Mouse (Mus musculus) adrenal gland, postnatal 14 days (tissue): ENCODE results near the gene Gns. TPM values are rescaled to one million over a fixed set of nuclear protein-coding genes. Genes with fewer than 3 reads are reported as not detected.

Experiments
- DNase-seq: peaks from one replicate; pipeline ENCODE4 v3.0.0; 2021; ENCODE audit warnings: mixed read lengths
- total RNA-seq: library from RNA; stranded (reverse); gene quantifications from 2 replicates; pipeline ENCODE4 v1.2.3, GENCODE M21; 2021

The Gns gene
- total RNA-seq, 1 experiment from 2014 or later: 126 TPM

DNA sequence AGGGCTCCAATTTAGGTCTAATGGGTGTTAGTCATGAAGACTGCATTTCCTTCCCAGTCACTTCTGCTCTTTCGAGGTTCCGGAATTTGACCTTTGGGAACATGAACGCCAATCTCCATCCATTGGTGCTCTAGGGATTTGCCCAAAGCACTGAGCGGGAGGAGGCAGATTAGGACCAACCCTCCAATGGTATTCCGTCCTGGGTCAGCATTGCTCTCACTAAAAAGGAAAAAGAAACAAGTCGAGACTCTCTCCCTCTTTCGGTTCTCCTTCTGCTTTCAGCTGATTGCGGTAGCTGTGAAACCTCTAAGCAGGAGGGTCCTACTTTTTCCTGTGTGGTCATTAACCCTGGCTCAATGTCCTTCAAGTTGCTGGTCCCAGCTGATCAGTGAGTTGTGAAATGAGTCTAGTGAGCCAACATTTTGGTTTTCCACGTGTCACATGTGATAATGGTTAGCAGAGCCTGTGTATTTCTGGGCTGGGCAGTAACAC is 937 bp downstream of the Gns start:
- peak; percentile 63 for DNase-seq

DNA sequence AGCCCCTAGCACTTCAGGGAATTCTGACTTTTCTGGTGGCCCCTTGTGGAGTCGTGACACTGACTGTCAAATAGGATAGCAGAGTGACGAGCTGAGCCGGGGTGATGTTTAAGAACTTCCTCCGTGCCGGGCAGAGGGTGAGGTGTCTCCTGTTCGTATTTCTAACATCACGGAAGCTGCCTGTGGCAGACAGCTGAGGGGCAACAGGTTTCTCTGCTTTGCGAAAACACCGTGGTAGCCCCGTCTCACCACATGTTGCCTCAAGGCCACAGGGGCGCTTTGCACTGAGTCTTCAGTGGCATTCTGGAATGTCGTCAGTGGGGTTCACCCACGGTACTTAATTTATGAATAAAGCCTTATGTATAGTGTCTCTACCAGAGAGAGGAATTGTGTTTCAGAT is 2.4 kb downstream of the Gns start:
- DNase-seq: no peak

DNA sequence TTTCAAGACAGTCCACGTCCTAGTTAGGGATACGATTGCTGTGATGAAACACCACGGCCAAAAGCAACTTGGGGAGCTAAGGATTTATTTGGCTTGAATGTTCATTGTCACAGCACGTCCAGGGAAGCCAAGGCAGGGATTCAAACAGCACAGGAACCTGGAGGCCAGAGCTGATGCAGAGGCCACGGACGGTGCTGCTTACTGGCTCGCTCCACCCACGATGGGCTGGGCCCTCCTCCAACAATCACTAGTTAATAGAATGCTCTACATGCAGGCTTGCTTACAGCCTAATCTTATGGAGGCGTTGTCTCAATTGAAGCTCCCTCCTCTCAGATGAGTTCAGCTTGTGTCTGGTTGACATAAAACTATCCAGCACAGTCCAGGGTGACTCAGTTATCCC is 2.9 kb downstream of the Gns start:
- DNase-seq: no peak

DNA sequence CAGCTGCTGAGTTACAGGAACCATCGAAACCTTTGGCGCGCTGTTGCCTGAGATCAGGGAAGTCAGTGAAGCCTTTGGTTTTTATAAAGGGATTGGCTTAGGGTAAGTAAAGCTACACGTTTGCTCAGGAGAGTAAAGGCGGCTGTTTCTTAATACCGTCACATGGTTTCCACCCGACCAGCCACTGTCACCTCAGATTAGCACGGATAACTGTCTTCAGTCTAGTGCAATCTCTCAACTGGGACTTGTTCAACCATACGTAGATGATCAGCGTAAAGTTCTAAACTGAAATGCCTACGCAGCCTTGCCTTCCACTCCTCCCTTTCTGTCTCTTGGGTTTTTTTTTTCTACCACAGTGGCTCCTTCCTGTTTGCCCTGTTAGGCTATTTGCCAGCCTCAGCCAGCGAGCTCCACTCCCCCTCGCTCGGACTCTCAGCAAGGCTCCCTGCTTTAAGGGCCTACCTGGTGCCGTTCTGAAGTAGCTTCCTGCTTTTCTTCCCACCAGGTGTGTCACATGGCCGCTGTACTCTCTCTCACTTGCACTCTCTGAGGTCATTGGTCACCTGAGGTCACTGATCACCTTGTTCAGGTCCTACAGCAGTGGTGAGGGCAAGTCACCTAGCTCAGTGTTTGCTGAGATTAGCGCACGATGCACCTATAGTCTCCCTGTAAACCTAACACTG is 4.0 kb downstream of the Gns start:
- DNase-seq: no peak

DNA sequence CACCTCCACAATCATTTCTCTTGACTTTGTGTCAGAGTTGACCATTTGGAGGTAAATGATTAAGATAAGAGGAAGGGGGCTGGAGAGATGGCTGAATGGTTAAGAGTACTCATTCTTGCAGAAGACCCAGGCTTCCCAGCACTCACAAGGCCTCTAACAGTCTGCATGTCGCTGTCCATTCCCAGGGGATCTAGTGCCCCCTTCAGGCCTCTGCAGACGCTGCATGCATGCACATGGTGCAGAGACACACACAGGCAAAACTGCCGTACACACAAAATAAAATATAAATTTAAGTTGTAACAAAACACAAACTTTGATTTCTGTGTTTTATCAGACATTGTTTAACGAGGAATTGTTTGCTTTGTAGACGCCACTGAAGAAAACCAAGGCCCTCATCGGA is 5.9 kb downstream of the Gns start:
- peak; percentile 45 for DNase-seq

DNA sequence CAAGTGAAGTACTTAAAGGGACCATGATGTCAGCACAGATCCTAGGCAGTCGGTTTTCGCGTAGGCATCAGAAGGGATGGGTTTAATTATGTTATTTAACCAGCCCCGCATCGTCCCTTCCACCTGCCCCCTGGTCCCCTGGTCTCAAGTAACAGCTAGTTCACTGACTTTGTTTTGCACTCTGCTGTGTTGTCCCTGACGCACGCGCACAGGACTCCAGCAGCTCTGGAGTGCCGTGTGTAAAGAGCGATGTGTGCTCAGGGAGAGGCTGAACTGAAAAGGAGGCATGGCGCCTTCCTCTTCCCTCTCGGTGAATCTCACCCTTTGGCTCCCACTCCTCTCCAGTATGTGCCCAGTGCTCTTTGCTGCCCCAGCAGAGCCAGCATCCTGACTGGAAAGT is 9.1 kb downstream of the Gns start:
- DNase-seq: no peak

DNA sequence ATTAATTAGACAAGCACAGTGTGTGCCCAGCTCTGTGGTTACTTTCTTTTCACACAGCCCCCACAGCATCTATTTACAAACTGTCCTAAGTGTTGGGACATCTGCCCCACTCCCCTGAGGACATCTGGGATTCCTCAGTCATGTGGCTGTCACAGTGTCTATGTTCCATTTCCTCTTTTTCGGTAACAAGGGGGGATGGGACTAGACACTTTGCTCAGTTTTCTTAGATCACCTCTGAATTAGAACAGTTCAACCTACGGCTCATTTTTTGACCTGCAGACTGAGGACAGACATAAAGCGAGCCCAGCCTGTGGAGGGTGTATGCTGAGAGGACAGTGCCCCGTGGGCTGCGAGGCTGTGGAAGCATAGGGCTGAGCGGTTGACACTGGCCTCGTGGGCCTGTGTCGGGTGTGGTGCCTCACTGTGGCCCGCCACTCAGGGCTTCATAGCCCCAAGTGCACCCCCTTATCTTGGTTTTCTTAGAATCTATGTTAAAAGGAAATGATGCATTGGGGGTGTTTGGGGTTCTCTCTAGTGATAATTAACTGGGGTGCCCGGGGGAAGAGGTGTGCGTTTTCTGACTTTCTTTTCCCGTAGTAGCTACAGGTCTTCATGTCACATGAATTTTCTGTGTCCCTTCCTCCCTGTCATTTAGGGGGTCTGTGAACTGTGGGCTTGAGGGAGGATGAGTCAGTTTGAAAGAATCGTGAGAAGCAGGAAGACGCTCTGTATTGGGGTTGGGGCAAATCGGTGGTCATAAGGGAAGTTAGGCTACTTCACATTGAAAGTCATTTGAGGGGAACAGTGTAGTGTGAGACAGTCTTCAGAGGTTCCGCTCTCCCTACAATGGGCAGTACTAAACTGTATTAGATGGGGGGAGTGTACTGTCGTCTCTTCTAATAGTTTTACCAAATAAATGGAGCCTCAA is 10.1 kb downstream of the Gns start:
- DNase-seq: no peak

DNA sequence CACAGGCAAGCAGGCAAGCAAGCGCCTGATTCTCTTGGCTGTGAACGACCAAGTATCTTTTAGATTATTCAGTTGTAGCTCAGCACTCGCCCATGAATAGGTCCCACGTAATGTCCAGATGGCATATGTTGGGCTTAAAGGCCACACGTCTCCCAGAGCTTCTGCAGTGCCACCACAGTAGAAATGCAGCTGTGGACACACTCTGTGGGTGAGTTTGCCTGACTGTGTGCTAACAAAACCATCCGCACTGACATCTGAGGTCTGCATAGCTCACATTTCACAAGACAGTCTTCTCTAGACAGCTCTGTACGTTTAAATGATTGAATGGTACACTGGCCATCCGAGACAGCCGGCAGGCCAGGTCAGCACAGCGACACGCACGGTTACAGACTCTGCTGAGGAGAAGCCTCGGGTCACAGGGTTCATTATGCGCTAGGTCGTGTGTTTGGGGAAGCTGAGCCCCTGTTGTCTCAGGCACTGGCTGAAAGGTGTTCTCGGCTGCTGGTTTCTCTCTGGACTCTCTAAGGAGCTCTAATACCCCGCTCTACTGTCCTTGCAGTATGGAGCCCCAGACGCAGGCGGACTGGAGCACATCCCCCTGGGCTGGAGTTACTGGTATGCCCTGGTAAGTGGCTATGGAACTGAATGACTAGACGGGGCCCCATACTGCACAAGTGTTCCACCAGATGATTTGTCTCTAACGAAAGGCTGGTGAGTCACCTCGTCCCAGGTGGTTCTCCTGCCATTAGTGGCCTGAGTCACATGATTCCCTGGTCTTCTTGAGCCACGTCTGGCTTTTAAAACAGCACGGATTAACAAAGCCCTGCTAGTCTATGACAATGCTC is 11.0 kb downstream of the Gns start:
- DNase-seq: no peak

DNA sequence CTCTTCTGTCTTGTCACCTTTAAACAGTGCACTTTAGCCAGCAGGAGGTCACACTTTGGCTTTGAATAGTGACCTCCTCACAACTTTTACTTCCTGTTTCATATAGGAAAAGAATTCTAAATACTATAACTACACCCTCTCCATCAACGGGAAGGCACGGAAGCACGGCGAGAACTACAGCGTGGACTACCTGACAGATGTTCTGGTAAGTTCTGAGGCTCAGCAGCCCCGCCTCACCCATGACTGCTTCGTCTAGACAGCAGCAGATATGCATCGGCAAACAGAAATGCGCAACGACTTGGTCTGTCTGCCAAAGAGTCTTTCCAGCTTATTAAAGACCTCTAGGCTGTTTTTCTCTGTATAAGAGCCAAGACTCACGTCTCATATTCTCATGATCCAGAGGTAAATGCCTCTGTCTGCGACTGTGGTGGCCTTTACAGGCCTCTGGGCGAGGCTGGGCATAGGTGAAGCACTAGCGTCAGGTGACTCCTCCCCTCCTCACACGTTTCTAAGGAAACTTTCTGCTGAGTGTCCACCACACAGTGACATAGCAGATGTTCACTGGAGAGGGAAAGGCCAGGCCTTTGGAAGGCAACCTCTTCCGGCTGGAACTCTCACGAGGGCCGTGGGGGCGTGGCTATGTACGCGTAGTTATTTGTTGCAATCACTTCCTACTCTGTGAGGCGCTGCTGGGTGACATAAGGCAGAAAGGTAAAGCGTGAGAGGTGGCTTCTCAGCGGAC is 11.8 kb downstream of the Gns start:
- DNase-seq: no peak

DNA sequence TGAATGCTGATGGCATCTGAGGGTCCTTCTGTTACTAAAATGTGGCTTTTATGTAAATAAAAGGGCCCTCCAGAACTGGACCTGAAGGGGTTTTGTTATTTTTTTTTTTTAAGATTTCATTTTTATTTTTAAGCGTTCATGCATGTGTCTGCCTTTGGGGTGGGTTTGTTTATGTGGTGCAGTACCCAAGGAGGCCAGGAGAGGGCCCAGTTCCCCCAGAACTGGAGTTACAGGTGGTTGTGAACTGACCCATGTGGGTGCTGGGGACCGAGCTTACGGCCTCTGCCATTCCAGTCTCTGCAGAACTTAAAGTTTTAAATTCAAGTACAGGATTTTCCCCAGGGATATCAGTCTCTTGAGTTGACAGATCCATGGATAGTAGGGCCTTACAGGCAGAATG is 14.5 kb downstream of the Gns start:
- no peak for DNase-seq

DNA sequence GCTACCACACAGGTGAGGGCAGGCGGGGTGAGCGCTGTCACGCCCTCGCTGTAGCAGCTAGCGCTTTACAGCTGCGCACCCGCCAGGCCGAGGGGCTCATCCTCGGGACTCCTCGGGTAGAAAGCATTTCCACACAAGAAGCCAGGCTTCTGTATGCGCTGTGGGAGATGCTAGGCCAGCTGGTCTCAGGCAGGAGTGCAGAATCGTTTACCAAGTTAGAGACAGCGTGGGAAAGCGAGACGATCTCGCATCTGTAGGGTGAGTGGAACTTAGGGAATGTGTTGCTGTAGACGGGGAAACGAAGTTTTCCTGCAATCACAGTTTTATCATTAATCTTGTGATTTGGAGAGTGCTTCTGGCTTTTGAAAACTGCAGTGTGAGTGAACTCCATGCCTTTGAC is 16.4 kb downstream of the Gns start:
- no peak for DNase-seq

DNA sequence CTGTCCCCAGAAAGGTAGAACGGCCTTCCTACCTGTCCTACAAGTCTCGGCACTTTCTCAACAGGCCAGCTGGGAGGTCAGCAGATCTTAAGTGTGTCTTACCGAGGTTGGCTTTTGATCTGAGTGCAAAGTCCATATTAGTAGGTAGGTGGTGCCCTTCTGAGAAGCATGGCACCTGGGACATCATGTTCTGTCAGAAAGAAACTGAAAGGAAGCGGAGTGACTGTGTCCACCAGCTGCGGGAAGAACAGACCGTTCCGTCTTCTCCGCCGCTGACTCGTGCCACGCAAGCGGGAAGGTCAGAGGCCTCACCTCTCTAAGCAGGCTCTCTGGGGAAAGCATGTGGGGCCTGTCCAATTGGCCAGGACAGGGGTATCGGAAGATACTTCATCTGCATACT is 19.8 kb downstream of the Gns start:
- DNase-seq: no peak

DNA sequence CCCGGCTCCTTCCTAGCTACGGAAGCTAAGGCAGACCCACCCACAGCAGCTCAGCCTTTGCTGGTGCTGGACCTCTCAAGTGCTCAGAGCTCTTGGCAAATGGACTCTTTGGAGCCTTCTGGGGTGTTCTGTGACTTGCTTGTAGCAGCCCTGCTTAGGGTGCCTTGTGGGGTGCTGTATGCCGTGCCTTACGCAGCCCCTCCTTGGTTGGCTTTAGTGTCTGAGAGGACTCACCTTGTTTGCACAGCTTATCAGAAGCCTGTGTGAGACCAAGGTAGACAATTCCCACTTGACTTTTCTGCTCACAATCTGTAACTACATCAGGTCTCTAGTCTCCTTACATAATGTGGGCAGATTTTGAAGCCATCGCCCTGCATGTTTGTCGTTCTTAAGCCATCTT is 20.8 kb downstream of the Gns start:
- DNase-seq: no peak

DNA sequence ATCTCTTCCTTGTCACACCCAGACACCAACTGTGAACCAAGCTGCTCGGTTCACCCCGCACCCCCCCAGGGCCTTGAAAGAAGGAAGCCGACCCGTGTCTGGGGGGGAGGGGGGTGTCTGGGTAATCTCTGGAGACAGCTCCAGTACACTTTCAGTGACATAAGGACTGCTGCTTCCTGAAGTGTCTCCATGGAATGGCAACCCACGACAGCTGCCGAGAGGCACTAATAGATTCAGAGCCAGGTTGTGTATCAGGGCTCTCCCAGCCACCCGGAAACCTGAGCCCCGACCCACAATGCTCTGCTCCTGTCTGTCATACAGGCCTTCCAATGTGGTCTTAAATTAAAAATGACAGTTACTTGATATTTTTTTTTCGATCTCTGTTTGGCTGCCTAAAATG is 21.5 kb downstream of the Gns start:
- DNase-seq: no peak

DNA sequence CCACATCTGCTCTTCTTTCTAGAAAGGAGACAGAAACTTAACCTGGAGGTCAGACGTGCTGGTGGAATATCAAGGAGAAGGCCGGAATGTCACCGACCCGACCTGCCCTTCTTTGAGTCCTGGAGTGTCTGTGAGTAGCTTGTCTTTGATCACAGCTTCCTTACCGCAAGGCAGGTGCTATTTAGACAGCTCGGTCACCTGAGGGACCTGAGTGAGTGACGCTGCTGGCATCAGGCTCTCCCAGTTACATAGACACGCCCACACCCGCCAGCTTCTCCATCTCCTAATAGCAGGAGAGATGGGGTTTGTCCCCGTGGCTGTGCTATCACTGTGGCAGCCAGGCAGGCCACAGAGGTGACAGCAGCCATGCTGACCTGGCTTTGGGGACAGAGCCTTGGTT is 25.7 kb downstream of the Gns start:
- no peak for DNase-seq

DNA sequence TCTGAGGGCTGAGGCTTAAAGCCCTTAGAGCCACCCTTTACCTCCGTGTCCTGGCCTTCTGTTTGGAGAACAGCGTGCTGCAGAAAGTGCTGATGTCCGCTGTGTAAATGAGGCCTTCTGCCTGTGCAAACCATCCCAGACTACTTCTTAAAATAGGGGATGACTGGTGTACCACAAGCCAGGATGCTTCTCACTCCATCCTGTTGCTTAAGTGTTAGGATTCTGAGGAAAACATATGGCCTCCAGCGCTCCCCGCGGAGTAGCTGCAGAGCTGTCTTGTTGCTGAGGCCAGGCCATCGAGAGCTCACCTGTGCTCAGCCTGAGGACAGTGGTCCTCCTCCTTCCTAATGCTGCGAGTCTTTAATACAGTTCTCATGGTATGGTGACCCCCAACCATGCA is 27.0 kb downstream of the Gns start:
- DNase-seq: no peak

DNA sequence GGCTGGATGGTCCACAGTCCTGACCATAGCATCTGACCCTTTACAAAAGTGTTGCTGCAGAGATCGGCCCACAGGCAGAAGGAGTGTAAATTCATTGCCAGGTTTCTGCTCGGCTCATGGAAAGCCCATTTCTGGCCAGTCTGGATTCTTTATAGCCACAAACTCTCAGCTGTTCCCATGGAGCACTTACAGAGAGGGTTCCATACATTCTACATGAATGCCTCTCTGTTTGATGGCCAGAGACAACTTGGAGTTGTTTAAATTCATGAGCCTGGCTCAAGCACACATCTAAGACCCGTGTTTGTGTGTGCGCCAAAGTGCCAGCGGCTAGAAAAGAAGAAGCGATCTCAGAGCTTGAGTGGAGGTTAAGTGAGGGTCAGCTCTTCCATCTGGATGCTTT is 29.4 kb downstream of the Gns start:
- DNase-seq: no peak

DNA sequence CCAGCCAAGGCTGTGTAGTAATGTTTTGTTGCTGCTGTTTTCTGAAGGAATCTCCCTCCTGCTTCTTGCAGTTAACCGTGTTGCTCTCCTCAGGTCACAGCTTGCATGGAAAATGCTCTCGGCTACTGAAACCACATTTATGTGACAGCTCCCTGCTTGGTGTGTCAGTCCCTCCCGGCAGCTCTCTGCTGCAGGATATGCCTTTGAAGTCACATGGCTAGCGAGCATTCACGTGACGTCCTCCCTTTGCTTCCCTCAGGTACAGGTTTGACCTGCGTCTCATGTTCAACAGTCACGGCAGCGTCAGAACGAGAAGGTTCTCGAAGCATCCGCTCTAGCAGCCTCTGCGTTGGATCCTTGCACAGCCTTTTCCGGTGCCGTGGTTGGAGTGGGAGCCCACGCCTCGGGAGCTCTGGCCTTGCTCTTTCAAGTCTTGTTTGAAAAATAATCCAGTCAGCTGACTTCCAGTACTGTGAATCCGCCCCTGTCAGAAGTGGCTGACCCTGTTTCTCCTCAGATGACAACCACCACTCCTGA is 30.0 kb downstream of the Gns start:
- DNase-seq: peak; percentile 42

DNA sequence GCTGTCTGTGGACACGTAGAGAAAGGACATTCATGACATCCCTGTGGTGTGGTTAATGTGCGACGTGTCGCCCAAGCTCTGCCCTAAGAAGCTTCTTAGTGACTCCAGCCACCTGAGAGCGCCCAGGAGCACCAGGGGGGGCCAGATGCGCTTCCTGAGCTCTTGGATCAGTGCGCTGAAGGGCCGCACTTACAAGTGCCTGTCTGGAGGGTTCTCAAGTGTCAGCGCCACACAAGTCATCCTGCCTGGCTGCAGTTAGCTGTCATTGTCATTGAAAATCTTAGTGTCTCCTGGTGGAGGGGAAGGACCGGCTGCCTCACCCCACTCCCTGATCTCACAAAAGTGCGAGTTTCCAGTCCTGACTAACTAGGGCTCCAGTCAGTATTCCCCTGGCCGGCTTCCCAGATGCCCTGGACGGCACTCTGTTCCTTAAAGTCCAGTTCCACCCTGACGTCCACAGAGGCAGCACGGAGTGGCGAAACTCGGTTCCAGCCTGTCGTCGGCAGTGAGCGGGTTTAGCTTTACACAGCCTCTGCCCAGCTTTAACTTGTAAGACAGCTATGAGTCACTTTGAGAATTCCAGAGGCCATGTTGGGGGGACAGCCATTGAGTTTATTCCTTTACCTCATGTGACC is 30.8 kb downstream of the Gns start:
- peak; percentile 48 for DNase-seq

DNA sequence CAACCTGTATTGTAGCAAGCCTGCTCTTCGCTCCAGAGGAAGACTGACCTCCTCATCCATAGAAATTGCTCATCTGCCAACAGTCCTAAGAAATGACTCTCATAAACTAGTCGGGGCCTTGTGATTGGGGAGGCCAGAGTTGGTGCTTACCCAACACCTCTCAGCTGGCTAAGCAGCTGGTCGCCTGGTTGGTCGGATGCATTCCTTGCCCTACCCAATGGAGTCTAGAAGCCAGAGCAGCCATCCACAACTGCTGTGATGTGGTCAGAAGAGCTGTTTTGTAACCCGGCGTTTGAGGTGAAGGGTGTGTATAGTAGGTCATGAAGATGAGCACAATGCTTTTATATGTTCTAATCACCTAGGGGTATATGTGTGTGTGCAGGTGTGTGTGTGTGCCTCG is 33.7 kb downstream of the Gns start:
- DNase-seq: no peak

DNA sequence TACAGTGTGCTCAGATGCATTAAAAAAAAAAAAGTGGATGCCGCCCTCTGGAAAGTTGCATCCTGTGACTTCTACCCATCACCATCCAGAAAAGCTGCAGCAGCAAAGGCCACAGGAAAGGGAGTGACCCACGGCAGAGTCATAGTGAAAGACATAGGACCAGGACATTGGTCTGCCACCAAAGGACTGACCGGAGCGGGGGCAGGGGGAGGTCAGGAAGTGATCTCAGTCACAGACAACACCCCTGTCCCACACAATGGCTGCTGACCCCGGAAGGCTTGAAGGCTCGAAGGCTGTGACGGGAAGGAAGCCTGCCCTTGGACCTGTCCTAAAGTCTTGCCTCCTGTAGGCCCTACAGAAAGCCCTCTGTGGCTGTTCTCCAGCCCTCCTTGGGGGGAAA is 36.1 kb downstream of the Gns start:
- no peak for DNase-seq
